Mouse (Mus musculus) hindbrain, embryonic 16.5 days (tissue): ENCODE data around the gene Casz1. TPM values are rescaled to one million over a fixed set of nuclear protein-coding genes. Genes with fewer than 3 reads are reported as not detected.
A peak's percentile ranks its signal among the peaks of the same experiment; 100 is the strongest.

ENCODE experiments used
- ATAC-seq: fragments of 200-750 bp; cut with Nextera tagmentation; 2 replicates; pipeline ENCODE4 v1.8.0; 2017; ENCODE audit warnings: moderate TSS enrichment, moderate library complexity
- H3K27ac ChIP-seq: fragments of 300-500 bp; sonication (generic); 2 replicates; pipeline ENCODE4 v1.5.1; 2014; ENCODE audit warnings: low read depth, mild to moderate bottlenecking, control low read depth, low read length, moderate library complexity
- H3K27me3 ChIP-seq: fragments of 300-500 bp; sonication (generic); replicated peaks from 2 replicates; pipeline ENCODE4 v1.6.1; 2014; ENCODE audit warnings: low read length; ENCODE audit not compliant: control insufficient read depth, insufficient read depth
- H3K36me3 ChIP-seq: fragments of 300-500 bp; sonication (generic); 2 replicates; pipeline ENCODE4 v1.6.1; 2014; ENCODE audit warnings: mild to moderate bottlenecking, low read length, moderate library complexity, mixed read lengths; ENCODE audit not compliant: control insufficient read depth, insufficient read depth
- H3K4me1 ChIP-seq: fragments of 300-500 bp; sonication (generic); 2 replicates; pipeline ENCODE4 v1.6.1; 2014; ENCODE audit warnings: low read depth, low read length; ENCODE audit not compliant: control insufficient read depth, insufficient read depth
- H3K4me2 ChIP-seq: fragments of 300-500 bp; sonication (generic); 2 replicates; pipeline ENCODE4 v1.6.1; 2014; ENCODE audit warnings: mild to moderate bottlenecking, low read length, control low read depth, moderate library complexity
- H3K4me3 ChIP-seq: fragments of 300-500 bp; sonication (generic); 2 replicates; pipeline ENCODE4 v1.5.1; 2014; ENCODE audit warnings: mild to moderate bottlenecking, low read length, control low read depth, moderate library complexity
- H3K9ac ChIP-seq: fragments of 300-500 bp; sonication (generic); 2 replicates; pipeline ENCODE4 v1.6.1; 2014; ENCODE audit warnings: low read depth, mild to moderate bottlenecking, control low read depth, low read length, moderate library complexity
- H3K9me3 ChIP-seq: fragments of 300-500 bp; sonication (generic); 2 replicates; pipeline ENCODE4 v1.6.1; 2014; ENCODE audit warnings: mild to moderate bottlenecking, low read length, moderate library complexity; ENCODE audit not compliant: control insufficient read depth
- WGBS: fragments of 180-500 bp; shearing (Covaris S2); extraction: QIAGEN DNeasy Blood & Tissue Kit; methylation state at CpG from one replicate; pipeline ENCODE4 v1.1.7; 2014; 5-methylcytosine and 5-hydroxymethylcytosine counted together
- polyA plus RNA-seq: library from polyadenylated mRNA; unstranded; fragments of >200 nt; fragmentation: Nextera tagmentation; extraction: Ambion mirVana; gene quantifications from 2 replicates; pipeline ENCODE4 v1.2.1, GENCODE M21; 2015

Casz1 gene
- polyA plus RNA-seq, 1 experiment from 2014 or later, result 4.4 TPM

- Histone ChIP-seq H3K4me2 (no peak overlapping the region), H3K27me3 (peaks cover 4% of the 10 kb centered on the region), H3K9ac (no peak overlapping the region), H3K4me3 (no peak overlapping the region), H3K36me3 (no peaks in the 10 kb centered on the region), H3K4me1 (no peaks in the 10 kb centered on the region), H3K27ac (no peak overlapping the region), H3K9me3 (no peaks in the 10 kb centered on the region)
- WGBS, result 84% methylated on average over 8 of the region's 8 CpGs
- no peak for ATAC-seq
Measured at GRCm38 (mm10) chr4:148790940-148791339, 13.3 kb upstream of the Casz1 start.

GRCm38 (mm10) chr4:148795038-148795437 is 9.2 kb upstream of the Casz1 start:
- no peak overlapping the region for H3K4me2 ChIP-seq
- WGBS, result 54% methylated on average over 4 of the region's 4 CpGs
- no peak for ATAC-seq
- no peak overlapping the region for H3K27ac ChIP-seq
- no peak overlapping the region for H3K9ac ChIP-seq
- H3K27me3 ChIP-seq, result peaks cover 1% of the 10 kb centered on the region
- H3K9me3 ChIP-seq, result no peaks in the 10 kb centered on the region
- no peaks in the 10 kb centered on the region for H3K36me3 ChIP-seq
- H3K4me3 ChIP-seq, result no peak overlapping the region
- H3K4me1 ChIP-seq, result no peaks in the 10 kb centered on the region

- no peak overlapping the region for H3K4me2 ChIP-seq
- no peak overlapping the region for H3K4me3 ChIP-seq
- H3K27me3 ChIP-seq, result peaks cover 2% of the 10 kb centered on the region; the same call in 1 of the 2 replicates
- no peaks in the 10 kb centered on the region for H3K9me3 ChIP-seq
- ATAC-seq, result no peak
- no peak overlapping the region for H3K27ac ChIP-seq
- WGBS, result 75% methylated on average over 12 of the region's 12 CpGs
- no peak overlapping the region for H3K9ac ChIP-seq
- H3K4me1 ChIP-seq, result no peaks in the 10 kb centered on the region
- H3K36me3 ChIP-seq, result no peaks in the 10 kb centered on the region
Measured at GRCm38 (mm10) chr4:148797475-148798324, 6.5 kb upstream of the Casz1 start.

- H3K9ac ChIP-seq, result no peak overlapping the region
- H3K27me3 ChIP-seq, result peaks cover 19% of the 10 kb centered on the region
- H3K4me3 ChIP-seq, result no peak overlapping the region
- no peaks in the 10 kb centered on the region for H3K36me3 ChIP-seq
- H3K9me3 ChIP-seq, result no peaks in the 10 kb centered on the region
- WGBS, result 28% methylated on average over 4 of the region's 4 CpGs
- ATAC-seq, result no peak
- no peak overlapping the region for H3K4me2 ChIP-seq
- peaks cover 28% of the 10 kb centered on the region for H3K4me1 ChIP-seq
- H3K27ac ChIP-seq, result no peak overlapping the region
Measured at GRCm38 (mm10) chr4:148803031-148803430, 1.2 kb upstream of the Casz1 start.

GRCm38 (mm10) chr4:148803636-148804035 is 593 bp upstream of the Casz1 start:
- Histone ChIP-seq H3K4me2 (peak overlapping the region; percentile 99), H3K9ac (peak overlapping the region; percentile 29; the same call in 1 of the 2 replicates), H3K9me3 (no peaks in the 10 kb centered on the region), H3K27ac (no peak overlapping the region), H3K36me3 (no peaks in the 10 kb centered on the region), H3K4me3 (peak overlapping the region; percentile 61), H3K4me1 (peaks cover 28% of the 10 kb centered on the region), H3K27me3 (peaks cover 19% of the 10 kb centered on the region)
- WGBS, result 4% methylated on average over 10 of the region's 10 CpGs
- ATAC-seq, result no peak

- ATAC-seq, result peak; percentile 21; the same call in 1 of the 2 replicates
- no peak overlapping the region for H3K27ac ChIP-seq
- WGBS, result under 1% methylated on average over 14 of the region's 16 CpGs
Measured at GRCm38 (mm10) chr4:148804780-148805160, 541 bp downstream of the Casz1 start.

GRCm38 (mm10) chr4:148805161-148805810 is 1.1 kb downstream of the Casz1 start:
- ATAC-seq, result no peak
- peaks cover 22% of the 10 kb centered on the region for H3K27me3 ChIP-seq
- no peaks in the 10 kb centered on the region for H3K9me3 ChIP-seq
- peak overlapping the region; percentile 99 for H3K4me2 ChIP-seq
- peak overlapping the region; percentile 47 for H3K9ac ChIP-seq
- peaks cover 28% of the 10 kb centered on the region for H3K4me1 ChIP-seq
- peak overlapping the region; percentile 61 for H3K4me3 ChIP-seq
- under 1% methylated on average over 42 of the region's 42 CpGs for WGBS
- no peak overlapping the region for H3K27ac ChIP-seq
- no peaks in the 10 kb centered on the region for H3K36me3 ChIP-seq

More at GRCm38 (mm10) chr4:148804780-148805160, 541 bp downstream of the Casz1 start:
- Histone ChIP-seq H3K9ac (peak overlapping the region; percentile 64), H3K4me2 (peak overlapping the region; percentile 99), H3K27me3 (peaks cover 20% of the 10 kb centered on the region), H3K4me1 (peaks cover 28% of the 10 kb centered on the region), H3K9me3 (no peaks in the 10 kb centered on the region), H3K4me3 (peak overlapping the region; percentile 61), H3K36me3 (no peaks in the 10 kb centered on the region)

- H3K36me3 ChIP-seq, result no peaks in the 10 kb centered on the region
- peaks cover 28% of the 10 kb centered on the region for H3K4me1 ChIP-seq
- H3K9me3 ChIP-seq, result no peaks in the 10 kb centered on the region
- 1% methylated on average over 60 of the region's 64 CpGs for WGBS
- peaks cover 26% of the 10 kb centered on the region for H3K27me3 ChIP-seq
- peak overlapping the region; percentile 99 for H3K4me2 ChIP-seq
- peak overlapping the region; percentile 61 for H3K4me3 ChIP-seq
- no peak overlapping the region for H3K27ac ChIP-seq
- ATAC-seq, result no peak
- H3K9ac ChIP-seq, result peak overlapping the region; percentile 47
Measured at GRCm38 (mm10) chr4:148805811-148806747, 1.9 kb downstream of the Casz1 start.
